Mouse (Mus musculus): ENCODE measurements around the gene Btbd19.

Btbd19 gene

DNA sequence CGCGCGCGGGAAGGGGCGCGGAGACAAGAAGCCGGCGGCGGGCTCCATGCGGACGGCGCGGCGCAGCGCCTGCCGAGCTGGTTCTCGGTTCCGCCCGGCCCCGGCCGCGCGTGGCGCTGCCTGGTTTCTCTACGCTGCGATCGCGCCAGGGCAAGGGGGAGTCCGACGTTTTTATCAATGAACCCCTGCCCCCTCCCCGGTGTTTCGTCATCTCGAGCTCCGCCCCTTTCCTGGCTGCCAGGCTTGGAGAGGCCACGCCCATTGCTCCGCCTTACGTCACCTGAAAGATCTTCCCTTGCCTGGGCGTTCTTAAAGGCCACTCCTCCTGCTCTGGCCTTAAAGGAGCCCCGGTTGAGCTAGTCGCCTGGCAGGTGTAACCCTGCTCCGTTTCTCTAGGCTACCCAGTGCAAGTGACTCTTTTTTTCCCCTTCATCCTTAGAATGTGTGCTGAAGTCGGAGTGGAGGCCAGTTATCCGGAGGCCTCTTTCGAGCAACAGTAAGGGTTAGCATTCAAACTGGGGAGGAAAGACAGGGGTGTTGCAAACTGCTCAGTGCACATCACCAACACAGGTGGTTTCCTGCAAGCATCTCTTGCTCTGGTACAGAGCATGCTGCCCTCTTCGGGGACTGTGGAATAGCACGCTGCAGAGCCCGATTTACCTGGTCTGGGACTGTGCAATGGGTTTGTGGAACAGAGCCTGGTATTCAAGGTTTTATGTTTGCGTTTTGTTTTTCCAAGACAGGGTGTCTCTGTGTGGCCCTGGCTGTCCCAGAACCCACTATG is 8.5 kb upstream of the Btbd19 start, which contains the start of gene Plk3:
Gene Plk3, minus strand, starts transcription at position 147 of the 784 bp plus-strand sequence.
- peak; percentile 98 for DNase-seq

GRCm38 (mm10) chr4:117133366-117133796 is 7.9 kb upstream of the Btbd19 start:
- no peak for DNase-seq

DNA sequence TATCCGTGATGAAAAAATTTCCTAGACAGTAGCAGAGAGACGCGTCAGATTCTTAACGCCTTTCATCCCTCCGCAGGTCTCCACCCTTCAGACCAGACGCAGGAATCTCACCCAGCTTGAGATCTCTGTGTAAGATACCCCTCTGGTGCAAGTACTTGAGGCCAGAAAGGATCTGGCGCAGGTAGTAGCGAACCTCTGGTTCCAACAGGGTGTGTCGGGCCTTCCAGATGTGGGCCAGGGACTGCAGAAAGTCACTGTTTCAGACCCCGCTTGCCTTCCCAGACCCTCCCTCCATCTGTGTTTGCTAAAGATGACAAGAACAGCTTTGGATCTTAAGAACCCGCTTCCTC is 7.2 kb upstream of the Btbd19 start:
- DNase-seq, result no peak

DNA sequence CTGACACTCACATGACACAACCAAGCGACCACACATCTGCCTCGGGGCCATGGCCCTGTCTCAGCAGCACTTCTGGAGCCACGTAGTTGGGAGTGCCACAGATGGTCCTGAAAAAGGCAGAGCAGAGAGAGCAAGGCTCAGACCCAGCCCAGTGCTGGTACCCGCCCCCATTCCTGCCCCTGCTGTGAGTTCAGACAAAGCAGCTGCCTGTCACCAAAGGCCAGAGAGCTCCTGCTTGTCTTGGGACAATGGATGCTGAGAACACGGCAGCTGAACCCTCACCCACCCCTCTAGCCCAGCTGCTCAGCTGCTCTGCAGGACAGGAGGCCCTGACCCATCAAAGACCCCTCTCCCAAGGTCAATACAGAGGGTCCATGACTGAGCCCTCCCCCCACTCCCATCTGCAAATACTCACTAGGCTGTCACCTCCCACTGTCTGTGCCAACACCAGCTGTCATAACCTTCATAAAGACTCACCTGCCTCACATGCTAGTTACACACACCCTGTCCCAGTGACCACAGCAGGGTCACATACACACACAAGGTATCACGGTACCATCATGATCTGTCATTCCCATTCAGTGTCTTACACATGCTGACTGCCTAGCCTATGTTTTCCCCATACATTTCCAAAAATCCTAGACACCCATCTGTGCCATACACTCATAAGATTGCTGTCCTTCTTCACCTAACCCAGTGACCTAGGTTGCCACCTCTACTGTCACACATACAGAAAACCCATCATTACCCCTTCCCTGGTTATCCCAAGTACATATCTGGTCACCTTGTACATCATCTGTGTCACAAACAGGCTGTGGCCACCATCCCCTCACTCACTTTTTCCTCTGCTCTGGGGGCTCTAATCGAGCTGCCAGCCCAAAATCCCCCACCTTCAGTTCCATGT is 6.6 kb upstream of the Btbd19 start:
- DNase-seq, result no peak

- no peak for DNase-seq
These were observed 5.7 kb upstream of the Btbd19 start for GRCm38 (mm10) chr4:117131198-117131597.

- DNase-seq, result no peak
These were observed 5.3 kb upstream of the Btbd19 start for GRCm38 (mm10) chr4:117130790-117131189.

- no peak for DNase-seq
These were observed 2.6 kb upstream of the Btbd19 start for GRCm38 (mm10) chr4:117127991-117128686.

GRCm38 (mm10) chr4:117126675-117127290 is 1.3 kb upstream of the Btbd19 start, which contains the start of gene Tctex1d4:
Tctex1d4 (plus strand) TSS chr4:117126794.
- DNase-seq, result no peak

DNA sequence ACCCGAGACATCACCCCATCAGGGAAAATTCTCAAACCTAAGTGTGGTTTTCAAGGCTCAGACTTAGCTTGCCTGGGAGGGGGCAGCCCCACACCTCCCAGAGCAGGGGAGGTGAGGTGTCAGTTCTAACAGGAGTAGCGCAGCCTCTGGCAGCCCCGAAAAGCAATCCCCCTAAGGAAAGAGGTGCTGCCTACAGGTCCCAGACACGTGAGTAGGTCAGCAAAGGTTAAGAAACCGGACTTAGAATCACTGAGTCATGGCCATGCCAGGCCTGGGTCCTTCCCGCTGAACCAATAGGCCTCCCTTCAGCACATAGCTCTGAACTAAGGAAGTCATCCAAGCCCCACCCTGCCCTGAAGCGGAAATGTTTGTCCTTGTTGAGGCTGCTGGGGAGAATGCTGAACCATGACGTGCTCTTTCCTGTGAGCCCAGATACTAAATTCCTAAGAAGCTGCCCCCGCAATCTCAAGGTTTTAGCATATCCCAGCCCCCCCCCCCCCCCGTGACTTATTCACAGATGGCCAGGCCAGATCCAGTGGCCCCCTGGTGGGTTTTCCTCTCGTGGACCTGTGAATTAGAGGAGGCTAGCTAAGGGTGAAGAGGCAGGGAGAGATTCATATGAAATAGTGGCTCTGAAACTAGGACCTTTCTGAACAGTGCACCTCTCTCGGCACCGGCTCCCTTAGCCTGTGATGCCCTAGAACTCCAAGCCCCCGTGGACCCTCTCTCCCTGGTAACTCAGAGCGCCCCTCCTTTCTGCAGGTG is 567 bp upstream of the Btbd19 start:
- DNase-seq, result peak; percentile 77 to 87

DNA sequence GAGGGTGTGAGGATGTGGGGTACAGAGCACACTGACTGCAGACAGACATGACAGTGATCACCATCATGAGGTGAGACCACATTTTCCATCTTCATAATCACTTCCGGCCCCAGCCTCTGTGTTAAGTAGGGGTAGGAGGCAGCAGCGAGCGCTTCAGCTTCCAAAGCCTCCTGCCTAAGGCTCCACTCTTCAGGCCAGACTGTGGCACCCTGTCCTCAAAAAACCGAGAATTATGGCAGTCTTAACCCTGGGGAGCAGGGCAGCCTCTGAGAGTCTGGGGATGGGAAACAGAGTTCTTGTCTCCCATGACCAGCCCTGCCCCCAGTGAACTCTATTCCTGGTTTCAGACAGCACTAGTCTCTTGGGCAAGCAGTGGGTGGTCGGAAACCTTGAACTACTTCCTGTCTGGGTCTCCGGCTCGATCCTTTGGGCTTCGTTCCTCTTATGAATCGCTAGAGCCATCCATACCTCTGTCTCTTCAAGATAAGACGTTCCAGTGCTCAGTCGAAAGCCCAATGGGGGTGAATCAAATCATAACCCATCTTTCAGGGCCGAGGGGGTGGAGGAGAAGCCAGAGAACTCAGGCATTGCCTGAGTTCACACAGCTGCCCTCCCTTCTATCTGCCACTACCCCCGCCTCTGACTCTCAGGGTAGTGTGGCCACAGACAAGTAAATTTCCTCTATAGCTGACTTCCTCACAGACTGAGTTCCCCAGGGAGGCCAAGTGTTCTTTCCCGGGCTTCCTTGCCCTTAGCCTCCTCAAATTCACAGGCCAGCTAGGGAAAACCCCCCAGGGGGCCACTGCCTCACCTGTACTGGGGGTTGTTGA is 792 bp downstream of the Btbd19 start:
- peak; percentile 43 to 65 for DNase-seq

DNA sequence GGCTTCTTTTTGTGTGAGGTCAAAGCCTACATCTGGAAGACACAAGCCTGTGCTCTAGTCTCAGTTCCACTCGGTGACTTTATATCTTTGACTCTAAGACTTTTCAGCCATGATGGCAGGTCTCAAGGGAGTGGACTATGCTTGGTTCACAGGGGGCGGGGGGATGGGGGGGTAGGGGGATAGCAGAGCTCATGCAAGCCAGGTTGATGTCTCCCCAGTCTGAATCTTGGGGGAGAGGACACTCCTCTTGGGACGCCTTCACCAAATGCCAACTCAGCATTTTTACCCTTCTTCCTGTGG is 1.4 kb downstream of the Btbd19 start:
- no peak for DNase-seq

DNA sequence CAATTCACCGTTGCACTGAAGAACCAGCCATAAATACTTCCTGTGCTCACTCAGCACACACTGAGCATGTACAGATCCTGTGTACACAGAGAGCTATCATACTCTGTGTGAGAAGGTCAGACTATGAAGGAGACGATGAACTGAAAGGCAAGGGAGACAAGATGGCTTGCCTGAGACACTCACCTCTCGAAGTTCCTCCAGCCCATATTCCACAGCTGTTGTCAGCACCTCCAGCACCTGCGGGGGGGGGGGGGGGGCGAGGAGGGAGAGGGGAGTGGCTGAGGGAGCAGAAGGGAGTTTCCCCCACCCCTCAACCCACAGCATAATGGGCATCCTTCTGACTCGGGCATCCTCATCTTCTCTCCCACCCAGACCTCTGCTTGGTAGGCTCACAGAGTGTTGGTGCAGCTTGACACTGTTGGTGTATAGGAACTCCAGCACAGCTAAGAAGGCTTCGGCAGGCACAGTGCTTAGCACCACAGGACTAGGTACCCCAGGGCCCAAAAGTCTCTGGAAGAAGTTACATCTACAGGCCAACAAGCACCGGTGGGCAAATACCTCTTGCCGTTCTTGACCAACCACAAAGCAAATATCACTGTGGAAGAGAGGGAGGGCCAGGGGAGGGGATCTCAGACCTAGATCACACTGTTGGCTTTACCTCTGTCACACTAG is 1.8 kb downstream of the Btbd19 start:
- DNase-seq, result no peak

DNA sequence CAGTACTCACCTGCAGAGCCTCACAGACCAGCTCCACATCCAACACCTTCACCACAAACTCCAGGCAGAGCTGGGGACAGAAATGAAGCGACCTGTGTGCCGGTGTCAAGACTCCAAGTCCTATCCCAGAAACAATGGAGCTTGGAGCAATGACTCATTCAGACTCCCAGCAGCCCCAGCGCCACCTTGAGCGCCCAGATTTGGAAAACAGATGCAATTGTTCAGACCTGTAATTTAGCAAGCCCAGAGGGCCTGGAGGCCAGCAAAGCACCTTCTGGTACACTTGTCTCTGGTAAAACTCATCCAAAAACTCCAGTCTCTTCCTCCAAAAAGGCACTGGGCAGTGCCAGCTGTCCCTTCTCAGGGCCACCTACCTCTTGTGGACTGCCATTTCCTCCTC is 3.3 kb downstream of the Btbd19 start:
- DNase-seq, result no peak

- peak; percentile 93 to 96 for DNase-seq
These were observed 4.8 kb downstream of the Btbd19 start for GRCm38 (mm10) chr4:117120445-117121414.

DNA sequence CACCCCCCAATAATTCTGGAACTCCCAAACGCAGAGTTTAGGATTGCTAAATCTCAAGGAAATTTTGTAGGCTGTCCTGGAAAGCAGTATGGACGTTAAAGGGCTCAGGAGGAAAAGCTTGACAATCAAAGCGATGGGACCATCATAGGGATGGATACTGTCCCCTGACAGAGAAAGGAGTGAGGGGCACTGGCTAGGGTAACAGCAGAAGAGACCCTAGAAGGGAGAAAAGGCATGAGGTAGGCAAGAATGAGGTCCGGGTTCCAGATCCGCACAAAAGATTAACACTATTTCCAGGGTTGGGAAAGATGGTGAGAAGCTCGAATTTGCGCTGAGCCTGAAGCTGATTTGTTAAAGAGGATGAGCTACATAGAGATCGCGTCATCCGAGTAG is 5.5 kb downstream of the Btbd19 start:
- no peak for DNase-seq

- no peak for DNase-seq
These were observed 5.9 kb downstream of the Btbd19 start for GRCm38 (mm10) chr4:117119636-117120035.

DNA sequence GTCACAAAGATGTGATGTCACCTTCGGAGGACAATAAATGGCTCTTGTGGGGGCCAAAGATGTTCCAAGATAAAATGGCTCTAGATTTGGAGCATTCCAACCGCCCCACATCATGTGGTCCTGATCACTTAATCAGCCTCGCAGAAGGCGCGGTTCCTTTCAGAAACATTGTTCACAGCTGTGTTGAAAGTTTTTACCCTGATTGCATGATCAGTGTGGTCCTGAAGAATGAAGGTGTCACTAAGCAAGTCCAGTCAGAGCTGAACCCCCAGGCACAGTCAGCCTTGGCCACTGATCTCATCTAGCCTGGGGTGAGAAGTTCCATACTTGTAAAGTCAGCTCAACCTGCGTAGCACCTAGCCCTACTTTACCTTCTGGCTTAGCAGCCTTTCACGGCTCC is 7.6 kb downstream of the Btbd19 start:
- no peak for DNase-seq

DNA sequence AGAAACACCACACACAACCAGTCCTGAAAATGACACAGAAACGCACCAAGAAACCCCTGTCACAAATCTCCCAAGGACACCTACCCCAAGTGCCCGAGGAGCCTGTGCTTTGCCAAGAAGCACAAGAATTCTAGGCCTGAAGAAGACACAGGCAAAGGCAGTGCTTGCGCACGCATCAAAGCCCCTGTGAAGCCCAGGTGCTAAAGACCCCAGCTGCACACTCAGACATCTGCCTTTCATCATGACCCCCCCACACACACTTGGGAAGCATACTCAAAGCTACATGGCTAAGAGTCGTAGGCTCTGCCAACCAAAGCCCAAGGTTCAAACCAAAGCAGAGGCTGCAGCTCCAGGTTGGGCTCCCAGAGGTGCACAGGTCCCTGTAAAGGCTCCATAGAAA is 9.9 kb downstream of the Btbd19 start:
- DNase-seq, result no peak

GRCm38 (mm10) chr4:117113237-117113636 is 12.3 kb downstream of the Btbd19 start:
- no peak for DNase-seq

All from kidney, postnatal 4 days (tissue).